Mouse (Mus musculus): ENCODE results near the gene Pgbd5.
"Not testable (repeated sequence)": the region's sequence is repeated elsewhere in the genome, so short reads cannot be mapped to it uniquely, and the experiment has no call there.

The Pgbd5 gene

GRCm38 (mm10) chr8:124429417-124429816, 10.0 kb downstream of the Pgbd5 start:
- no peak for DNase-seq (ENCODE audit: low spot score)

- DNase-seq (ENCODE audit: low spot score), result not testable (repeated sequence)
Measured at GRCm38 (mm10) chr8:124428721-124429120, 10.7 kb downstream of the Pgbd5 start.

GRCm38 (mm10) chr8:124421413-124421812, 18.0 kb downstream of the Pgbd5 start:
- peak; percentile 8 for DNase-seq (ENCODE audit: low spot score)

- DNase-seq (ENCODE audit: low spot score), result no peak
Measured at GRCm38 (mm10) chr8:124418927-124419326, 20.5 kb downstream of the Pgbd5 start.

- no peak for DNase-seq (ENCODE audit: low spot score)
Measured at GRCm38 (mm10) chr8:124418185-124418584, 21.3 kb downstream of the Pgbd5 start.

- DNase-seq (ENCODE audit: low spot score), result no peak
Measured at GRCm38 (mm10) chr8:124416646-124417045, 22.8 kb downstream of the Pgbd5 start.

- DNase-seq (ENCODE audit: low spot score), result no peak
Measured at GRCm38 (mm10) chr8:124415789-124416188, 23.7 kb downstream of the Pgbd5 start.

- DNase-seq (ENCODE audit: low spot score), result no peak
Measured at GRCm38 (mm10) chr8:124415002-124415401, 24.5 kb downstream of the Pgbd5 start.

- no peak for DNase-seq (ENCODE audit: low spot score)
Measured at GRCm38 (mm10) chr8:124413244-124413965, 26.1 kb downstream of the Pgbd5 start.

- DNase-seq (ENCODE audit: low spot score), result no peak
Measured at GRCm38 (mm10) chr8:124412496-124413243, 26.8 kb downstream of the Pgbd5 start.

- DNase-seq (ENCODE audit: low spot score), result no peak
Measured at GRCm38 (mm10) chr8:124404471-124405260, 34.8 kb downstream of the Pgbd5 start.

GRCm38 (mm10) chr8:124403876-124404275, 35.6 kb downstream of the Pgbd5 start:
- DNase-seq (ENCODE audit: low spot score), result peak; percentile 50

- DNase-seq (ENCODE audit: low spot score), result no peak
Measured at GRCm38 (mm10) chr8:124399403-124399861, 40.0 kb downstream of the Pgbd5 start.

GRCm38 (mm10) chr8:124398843-124399402, 40.5 kb downstream of the Pgbd5 start:
- peak; percentile 68 for DNase-seq (ENCODE audit: low spot score)

GRCm38 (mm10) chr8:124397321-124398065, 42.0 kb downstream of the Pgbd5 start:
- no peak for DNase-seq (ENCODE audit: low spot score)

GRCm38 (mm10) chr8:124396531-124396930, 42.9 kb downstream of the Pgbd5 start:
- no peak for DNase-seq (ENCODE audit: low spot score)

GRCm38 (mm10) chr8:124395392-124395791, 44.1 kb downstream of the Pgbd5 start:
- no peak for DNase-seq (ENCODE audit: low spot score)

- DNase-seq (ENCODE audit: low spot score), result no peak
Measured at GRCm38 (mm10) chr8:124394951-124395350, 44.5 kb downstream of the Pgbd5 start.

GRCm38 (mm10) chr8:124393927-124394326, 45.5 kb downstream of the Pgbd5 start:
- DNase-seq (ENCODE audit: low spot score), result no peak

- DNase-seq (ENCODE audit: low spot score), result no peak
Measured at GRCm38 (mm10) chr8:124393013-124393412, 46.4 kb downstream of the Pgbd5 start.

GRCm38 (mm10) chr8:124392271-124393012, 47.0 kb downstream of the Pgbd5 start:
- DNase-seq (ENCODE audit: low spot score), result peak; percentile 20

Measured in embryo, embryonic 10 days (tissue).